Mouse (Mus musculus): ENCODE results near the gene Yars. TPM values are rescaled to one million over a fixed set of nuclear protein-coding genes. Genes with fewer than 3 reads are reported as not detected.
"Not testable (repeated sequence)": the region's sequence is repeated elsewhere in the genome, so short reads cannot be mapped to it uniquely, and the experiment has no call there.

Gene Yars
- polyA plus RNA-seq, 1 experiment from 2014 or later, result 102 TPM

DNA sequence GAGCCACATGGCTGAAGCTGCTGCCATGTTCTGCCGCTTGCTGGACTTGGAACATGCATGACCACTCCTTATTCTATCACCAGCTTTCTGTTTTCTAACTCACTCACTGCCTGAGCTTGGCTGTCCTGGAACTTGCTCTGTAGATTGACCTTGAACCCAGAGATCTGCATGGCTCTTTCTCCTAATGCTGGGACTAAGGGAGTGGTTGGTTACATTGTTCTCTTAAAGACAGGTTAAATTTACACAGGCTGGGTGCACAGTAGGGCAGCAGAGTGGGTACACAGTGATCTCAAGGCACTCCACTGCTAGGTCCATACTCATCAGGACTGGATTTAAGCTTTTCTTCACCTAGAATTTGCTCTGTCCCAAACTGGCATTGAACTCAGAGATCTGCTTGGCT lies 4.7 kb downstream of the Yars start:
- Histone ChIP-seq H3K4me3 (replicated peaks) (no peak overlapping the region), H3K9ac (replicated peaks) (no peak overlapping the region), H3K27me3 (no peaks in the 10 kb centered on the region), H3K4me2 (replicated peaks) (no peak overlapping the region), H3K9me3 (no peaks in the 10 kb centered on the region), H3K36me3 (peaks cover 48% of the 10 kb centered on the region), H3K4me1 (replicated peaks) (peaks cover 21% of the 10 kb centered on the region), H3K27ac (no peak overlapping the region)
- ATAC-seq, result no peak
- 92% methylated on average over 1 of the region's 1 CpGs for WGBS

- no peak overlapping the region for H3K27ac ChIP-seq
- H3K4me2 ChIP-seq (replicated peaks), result no peak overlapping the region
- no peak overlapping the region for H3K9ac ChIP-seq (replicated peaks)
- H3K27me3 ChIP-seq, result no peaks in the 10 kb centered on the region
- H3K4me1 ChIP-seq (replicated peaks), result no peaks in the 10 kb centered on the region
- WGBS, result 99% methylated on average over 6 of the region's 6 CpGs
- H3K36me3 ChIP-seq, result peaks cover 75% of the 10 kb centered on the region
- no peak for ATAC-seq
- no peak overlapping the region for H3K4me3 ChIP-seq (replicated peaks)
- H3K9me3 ChIP-seq, result no peaks in the 10 kb centered on the region
Measured at GRCm38 (mm10) chr4:129197514-129197913, 8.0 kb downstream of the Yars start.

DNA sequence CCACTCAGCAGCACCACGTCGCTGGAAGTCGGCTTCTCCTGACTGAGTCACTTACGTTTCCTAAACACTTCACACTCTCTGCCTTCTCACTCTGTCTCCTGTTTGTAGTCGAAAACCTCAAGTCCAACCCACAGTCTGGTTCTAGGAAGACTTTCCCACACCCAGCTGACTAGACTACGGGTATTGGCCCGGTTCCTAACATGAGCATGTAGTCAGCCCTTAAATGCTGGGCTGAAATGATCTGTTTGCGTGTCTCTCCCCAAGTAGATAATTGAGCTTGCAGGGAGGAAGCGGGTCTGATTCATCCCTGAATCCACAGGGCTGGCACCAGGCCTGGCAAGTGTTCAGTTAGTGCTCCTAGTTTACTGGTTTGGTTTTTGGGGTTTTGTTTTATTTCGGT lies 15.1 kb downstream of the Yars start:
- Histone ChIP-seq H3K27me3 (no peaks in the 10 kb centered on the region), H3K9me3 (no peaks in the 10 kb centered on the region), H3K4me2 (replicated peaks) (no peak overlapping the region), H3K27ac (no peak overlapping the region), H3K4me1 (replicated peaks) (no peaks in the 10 kb centered on the region), H3K9ac (replicated peaks) (no peak overlapping the region), H3K4me3 (replicated peaks) (no peak overlapping the region), H3K36me3 (peaks cover 93% of the 10 kb centered on the region)
- WGBS, result 96% methylated on average over 10 of the region's 10 CpGs
- no peak for ATAC-seq

GRCm38 (mm10) chr4:129206792-129207191 lies 17.2 kb downstream of the Yars start:
- no peak overlapping the region for H3K9ac ChIP-seq (replicated peaks)
- H3K4me2 ChIP-seq (replicated peaks), result no peak overlapping the region
- 95% methylated on average over 8 of the region's 8 CpGs for WGBS
- no peak for ATAC-seq
- H3K4me1 ChIP-seq (replicated peaks), result no peaks in the 10 kb centered on the region
- no peaks in the 10 kb centered on the region for H3K27me3 ChIP-seq
- no peak overlapping the region for H3K4me3 ChIP-seq (replicated peaks)
- H3K36me3 ChIP-seq, result peaks cover 93% of the 10 kb centered on the region
- no peaks in the 10 kb centered on the region for H3K9me3 ChIP-seq
- H3K27ac ChIP-seq, result no peak overlapping the region

DNA sequence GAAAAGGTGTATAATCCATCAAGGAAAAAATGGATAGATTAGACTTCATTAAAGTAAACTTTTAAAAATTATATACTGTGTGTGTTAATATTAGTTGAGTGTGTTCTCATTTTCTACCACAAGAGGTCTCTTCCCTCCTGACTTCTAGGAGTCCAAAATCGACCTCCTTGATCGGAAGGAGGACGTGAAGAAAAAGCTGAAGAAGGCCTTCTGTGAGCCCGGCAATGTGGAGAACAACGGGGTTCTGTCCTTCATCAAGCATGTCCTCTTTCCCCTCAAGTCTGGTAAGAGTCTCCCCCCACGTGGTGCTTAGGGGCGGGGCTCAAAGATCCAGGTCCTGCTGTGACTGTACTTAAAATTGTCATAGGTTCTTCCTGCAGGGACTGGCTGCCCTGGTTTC lies 19.9 kb downstream of the Yars start:
- 61% methylated on average over 7 of the region's 7 CpGs for WGBS
- no peak overlapping the region for H3K4me2 ChIP-seq (replicated peaks)
- no peak overlapping the region for H3K9ac ChIP-seq (replicated peaks)
- H3K4me3 ChIP-seq (replicated peaks), result no peak overlapping the region
- peaks cover 92% of the 10 kb centered on the region for H3K36me3 ChIP-seq
- no peaks in the 10 kb centered on the region for H3K27me3 ChIP-seq
- no peak overlapping the region for H3K27ac ChIP-seq
- H3K4me1 ChIP-seq (replicated peaks), result no peaks in the 10 kb centered on the region
- ATAC-seq, result no peak
- H3K9me3 ChIP-seq, result no peaks in the 10 kb centered on the region

DNA sequence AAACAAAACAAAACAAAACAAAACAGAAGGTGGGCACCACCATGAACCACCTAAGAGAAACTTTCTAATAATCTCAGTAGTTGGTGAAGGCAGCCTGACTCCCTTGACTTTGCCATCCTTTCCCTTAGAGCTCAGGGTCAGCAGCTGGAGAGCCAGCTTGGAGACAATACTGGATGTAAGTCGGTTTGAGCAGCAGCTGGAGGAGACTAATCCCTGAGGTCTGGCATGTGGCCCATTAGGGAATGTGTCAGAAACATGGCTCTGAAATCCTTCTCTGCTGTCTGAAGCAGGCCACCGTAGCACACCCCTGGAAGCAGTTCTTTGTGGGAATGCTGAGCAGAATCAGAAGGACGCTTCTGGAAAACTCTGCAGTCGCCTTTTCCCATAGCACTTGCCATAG lies 21.9 kb downstream of the Yars start:
- Histone ChIP-seq H3K27ac (no peak overlapping the region), H3K4me2 (replicated peaks) (no peak overlapping the region), H3K27me3 (no peaks in the 10 kb centered on the region), H3K4me1 (replicated peaks) (no peaks in the 10 kb centered on the region), H3K4me3 (replicated peaks) (no peak overlapping the region), H3K9ac (replicated peaks) (no peak overlapping the region), H3K36me3 (peaks cover 92% of the 10 kb centered on the region), H3K9me3 (no peaks in the 10 kb centered on the region)
- WGBS, result 83% methylated on average over 4 of the region's 4 CpGs
- ATAC-seq, result no peak

DNA sequence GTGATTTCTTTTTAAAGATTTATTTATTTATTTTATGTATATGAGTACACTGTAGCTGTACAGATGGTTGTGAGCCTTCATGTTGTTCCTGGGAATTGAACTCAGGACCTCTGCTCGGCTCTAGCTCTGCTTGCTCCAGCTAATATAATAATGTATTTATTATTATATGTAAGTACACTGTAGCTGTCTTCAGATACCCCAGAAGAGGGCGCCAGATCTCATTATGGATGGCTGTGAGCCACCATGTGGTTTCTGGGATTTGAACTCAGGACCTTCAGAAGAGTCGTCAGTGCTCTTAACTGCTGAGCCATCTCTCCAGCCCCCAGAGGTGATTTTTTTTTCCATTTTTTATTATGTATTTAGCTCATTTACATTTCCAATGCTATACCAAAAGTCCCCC lies 22.9 kb downstream of the Yars start:
- not testable (repeated sequence) for H3K9me3 ChIP-seq; H3K9ac ChIP-seq (replicated peaks); H3K27me3 ChIP-seq; H3K27ac ChIP-seq; H3K4me1 ChIP-seq (replicated peaks); H3K4me2 ChIP-seq (replicated peaks); ATAC-seq; H3K4me3 ChIP-seq (replicated peaks)
- H3K36me3 ChIP-seq, result peaks cover 92% of the 10 kb centered on the region
- WGBS, result 69% methylated on average over 3 of the region's 3 CpGs

GRCm38 (mm10) chr4:129218569-129219175 lies 29.1 kb downstream of the Yars start:
- no peak overlapping the region for H3K4me2 ChIP-seq (replicated peaks)
- H3K9me3 ChIP-seq, result no peaks in the 10 kb centered on the region
- H3K9ac ChIP-seq (replicated peaks), result no peak overlapping the region
- no peak for ATAC-seq
- no peak overlapping the region for H3K4me3 ChIP-seq (replicated peaks)
- peaks cover 93% of the 10 kb centered on the region for H3K36me3 ChIP-seq
- peaks cover 13% of the 10 kb centered on the region for H3K4me1 ChIP-seq (replicated peaks)
- H3K27me3 ChIP-seq, result no peaks in the 10 kb centered on the region
- WGBS, result 83% methylated on average over 7 of the region's 7 CpGs
- no peak overlapping the region for H3K27ac ChIP-seq

DNA sequence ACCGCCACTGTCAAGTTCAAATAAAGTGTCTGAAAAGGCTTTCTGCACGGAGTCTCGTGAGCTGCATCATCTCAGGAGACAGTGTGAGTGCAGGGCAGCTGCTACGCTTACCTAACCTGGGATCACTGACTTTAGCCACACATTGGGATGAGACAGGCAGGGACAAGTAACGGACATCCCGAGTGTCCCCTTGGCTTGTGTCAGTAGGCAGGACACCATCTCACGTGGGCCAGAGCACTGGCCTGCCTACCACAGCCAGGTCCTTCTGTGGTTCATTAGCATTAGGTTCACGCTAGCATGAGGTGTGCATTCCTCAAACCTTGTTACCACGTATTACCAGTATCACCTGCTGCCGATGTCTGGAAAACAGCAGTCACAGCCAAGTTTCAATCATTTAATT lies 29.6 kb downstream of the Yars start:
- H3K27me3 ChIP-seq, result no peaks in the 10 kb centered on the region
- H3K4me1 ChIP-seq (replicated peaks), result peaks cover 18% of the 10 kb centered on the region
- ATAC-seq, result no peak
- H3K4me3 ChIP-seq (replicated peaks), result no peak overlapping the region
- whole genome bisulfite sequencing, result 86% methylated on average over 10 of the region's 10 CpGs
- no peak overlapping the region for H3K4me2 ChIP-seq (replicated peaks)
- H3K9me3 ChIP-seq, result no peaks in the 10 kb centered on the region
- no peak overlapping the region for H3K27ac ChIP-seq
- no peak overlapping the region for H3K9ac ChIP-seq (replicated peaks)
- H3K36me3 ChIP-seq, result peaks cover 93% of the 10 kb centered on the region

GRCm38 (mm10) chr4:129220376-129221089 lies 31.0 kb downstream of the Yars start:
- WGBS, result 79% methylated on average over 7 of the region's 7 CpGs
- Histone ChIP-seq H3K9me3 (no peaks in the 10 kb centered on the region), H3K4me3 (replicated peaks) (no peak overlapping the region), H3K27ac (0 out of 2 replicates have a peak overlapping the region, but pooled peaks have one; percentile 11), H3K36me3 (peaks cover 90% of the 10 kb centered on the region), H3K4me1 (replicated peaks) (peaks cover 28% of the 10 kb centered on the region), H3K4me2 (replicated peaks) (no peak overlapping the region), H3K9ac (replicated peaks) (0 out of 2 replicates have a peak overlapping the region, but pooled peaks have one; percentile 4), H3K27me3 (peaks cover 13% of the 10 kb centered on the region)
- ATAC-seq, result no peak

- H3K27ac ChIP-seq, result no peak overlapping the region
- WGBS, result 76% methylated on average over 23 of the region's 23 CpGs
- H3K36me3 ChIP-seq, result peaks cover 85% of the 10 kb centered on the region
- no peak overlapping the region; the same call in 1 of the 2 replicates for H3K9ac ChIP-seq (replicated peaks)
- peaks cover 15% of the 10 kb centered on the region for H3K27me3 ChIP-seq
- H3K4me2 ChIP-seq (replicated peaks), result no peak overlapping the region
- H3K9me3 ChIP-seq, result no peaks in the 10 kb centered on the region
- ATAC-seq, result no peak
- no peak overlapping the region for H3K4me3 ChIP-seq (replicated peaks)
- H3K4me1 ChIP-seq (replicated peaks), result peaks cover 36% of the 10 kb centered on the region
Measured at GRCm38 (mm10) chr4:129221097-129222010, 31.8 kb downstream of the Yars start.

Measured in midbrain, embryonic 13.5 days (tissue).